Mouse (Mus musculus) heart, embryonic 11.5 days (tissue): ENCODE results near the gene Trim62. TPM values are rescaled to one million over a fixed set of nuclear protein-coding genes. Genes with fewer than 3 reads are reported as not detected.

Experiments
- ATAC-seq: fragments of 200-750 bp; cut with Nextera tagmentation; replicated peaks from 2 replicates; pipeline ENCODE4 v1.8.0; 2017; ENCODE audit warnings: moderate library complexity; ENCODE audit not compliant: insufficient number of reproducible peaks, low FRiP score, low TSS enrichment
- H3K27ac ChIP-seq: fragments of 300-500 bp; sonication (generic); 2 replicates; pipeline ENCODE4 v1.5.1; 2014; ENCODE audit warnings: mild to moderate bottlenecking, low read depth, low read length
- H3K27me3 ChIP-seq: fragments of 300-500 bp; sonication (generic); 2 replicates; pipeline ENCODE4 v1.6.1; 2014; ENCODE audit warnings: mild to moderate bottlenecking, low read length, mixed read lengths; ENCODE audit not compliant: control insufficient read depth, insufficient read depth
- H3K36me3 ChIP-seq: fragments of 300-500 bp; sonication (generic); 2 replicates; pipeline ENCODE4 v1.6.1; 2014; ENCODE audit warnings: mild to moderate bottlenecking, low read length, moderate library complexity, mixed read lengths; ENCODE audit not compliant: control insufficient read depth, insufficient read depth
- H3K4me1 ChIP-seq: fragments of 300-500 bp; sonication (generic); 2 replicates; pipeline ENCODE4 v1.6.1; 2014; ENCODE audit warnings: low read length; ENCODE audit not compliant: control insufficient read depth, insufficient read depth
- H3K4me2 ChIP-seq: fragments of 300-500 bp; sonication (generic); 2 replicates; pipeline ENCODE4 v1.6.1; 2014; ENCODE audit warnings: mild to moderate bottlenecking, moderate library complexity
- H3K4me3 ChIP-seq: fragments of 300-500 bp; sonication (generic); 2 replicates; pipeline ENCODE4 v1.5.1; 2014; ENCODE audit warnings: low read depth, low read length
- H3K9ac ChIP-seq: fragments of 300-500 bp; sonication (generic); 2 replicates; pipeline ENCODE4 v1.6.1; 2014; ENCODE audit warnings: mild to moderate bottlenecking, low read depth, low read length, moderate library complexity
- H3K9me3 ChIP-seq: fragments of 300-500 bp; sonication (generic); replicated peaks from 2 replicates; pipeline ENCODE4 v1.6.1; 2016; ENCODE audit warnings: low read length; ENCODE audit not compliant: control insufficient read depth
- WGBS: fragments of 180-500 bp; shearing (Covaris S2); extraction: QIAGEN DNeasy Blood & Tissue Kit; methylation state at CpG from one replicate; pipeline ENCODE4 v1.1.7; 2014; ENCODE audit not compliant: insufficient replicate concordance; 5-methylcytosine and 5-hydroxymethylcytosine counted together
- polyA plus RNA-seq: library from polyadenylated mRNA; unstranded; fragments of >200 nt; fragmentation: Nextera tagmentation; extraction: Ambion mirVana; gene quantifications from 2 replicates; pipeline ENCODE4 v1.2.1, GENCODE M21; 2014

Trim62 gene
- polyA plus RNA-seq, 1 experiment from 2014 or later = 6.2 TPM

GRCm38 (mm10) chr4:128948137-128948674 lies 64.8 kb downstream of the Trim62 start:
- no peak overlapping the region for H3K9ac ChIP-seq
- H3K9me3 ChIP-seq = no peaks in the 10 kb centered on the region
- no peak overlapping the region for H3K4me2 ChIP-seq
- no peaks in the 10 kb centered on the region for H3K27me3 ChIP-seq
- no peak overlapping the region for H3K27ac ChIP-seq
- H3K4me1 ChIP-seq = no peaks in the 10 kb centered on the region
- no peak overlapping the region for H3K4me3 ChIP-seq
- ATAC-seq = no peak
- 31% methylated on average over 6 of the region's 6 CpGs for WGBS
- no peaks in the 10 kb centered on the region for H3K36me3 ChIP-seq

- no peak; the same call in 1 of the 2 replicates for ATAC-seq
- no peak overlapping the region for H3K9ac ChIP-seq
- no peak overlapping the region for H3K4me2 ChIP-seq
- 28% methylated on average over 15 of the region's 15 CpGs for WGBS
- no peaks in the 10 kb centered on the region for H3K36me3 ChIP-seq
- H3K4me3 ChIP-seq = no peak overlapping the region
- H3K27ac ChIP-seq = no peak overlapping the region
- H3K9me3 ChIP-seq = no peaks in the 10 kb centered on the region
- no peaks in the 10 kb centered on the region for H3K4me1 ChIP-seq
- H3K27me3 ChIP-seq = no peaks in the 10 kb centered on the region
Measured at GRCm38 (mm10) chr4:128949470-128950005, 66.2 kb downstream of the Trim62 start.

GRCm38 (mm10) chr4:128950461-128950860 lies 67.1 kb downstream of the Trim62 start:
- H3K4me3 ChIP-seq = no peak overlapping the region
- no peaks in the 10 kb centered on the region for H3K27me3 ChIP-seq
- H3K36me3 ChIP-seq = no peaks in the 10 kb centered on the region
- WGBS = 83% methylated on average over 5 of the region's 5 CpGs
- H3K4me2 ChIP-seq = no peak overlapping the region
- ATAC-seq = no peak
- H3K9me3 ChIP-seq = no peaks in the 10 kb centered on the region
- no peak overlapping the region for H3K27ac ChIP-seq
- H3K9ac ChIP-seq = no peak overlapping the region
- H3K4me1 ChIP-seq = no peaks in the 10 kb centered on the region

DNA sequence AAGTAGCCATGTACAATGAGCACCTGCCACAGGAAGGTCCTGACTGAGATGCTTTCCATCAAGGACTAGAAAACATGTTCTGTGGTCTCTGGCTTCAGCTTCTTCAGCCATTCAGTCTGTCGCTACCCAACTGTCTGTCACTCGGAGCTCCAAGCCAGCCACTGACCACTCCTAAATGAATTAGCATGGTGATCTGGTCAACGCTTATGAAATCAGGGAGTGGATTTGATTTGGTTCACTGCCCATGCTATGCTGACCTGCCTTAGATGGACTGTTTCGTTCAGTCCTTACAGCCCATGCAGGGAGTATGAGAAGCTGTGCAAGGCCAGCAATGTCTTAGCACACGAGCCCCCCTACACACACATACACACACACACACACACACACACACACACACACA lies 70.5 kb downstream of the Trim62 start:
- 84% methylated on average over 5 of the region's 5 CpGs for WGBS
- Histone ChIP-seq H3K4me2 (no peak overlapping the region), H3K36me3 (no peaks in the 10 kb centered on the region), H3K27me3 (no peaks in the 10 kb centered on the region), H3K9ac (no peak overlapping the region), H3K4me3 (no peak overlapping the region), H3K27ac (no peak overlapping the region), H3K4me1 (no peaks in the 10 kb centered on the region; the same call in 1 of the 2 replicates), H3K9me3 (no peaks in the 10 kb centered on the region)
- no peak for ATAC-seq

DNA sequence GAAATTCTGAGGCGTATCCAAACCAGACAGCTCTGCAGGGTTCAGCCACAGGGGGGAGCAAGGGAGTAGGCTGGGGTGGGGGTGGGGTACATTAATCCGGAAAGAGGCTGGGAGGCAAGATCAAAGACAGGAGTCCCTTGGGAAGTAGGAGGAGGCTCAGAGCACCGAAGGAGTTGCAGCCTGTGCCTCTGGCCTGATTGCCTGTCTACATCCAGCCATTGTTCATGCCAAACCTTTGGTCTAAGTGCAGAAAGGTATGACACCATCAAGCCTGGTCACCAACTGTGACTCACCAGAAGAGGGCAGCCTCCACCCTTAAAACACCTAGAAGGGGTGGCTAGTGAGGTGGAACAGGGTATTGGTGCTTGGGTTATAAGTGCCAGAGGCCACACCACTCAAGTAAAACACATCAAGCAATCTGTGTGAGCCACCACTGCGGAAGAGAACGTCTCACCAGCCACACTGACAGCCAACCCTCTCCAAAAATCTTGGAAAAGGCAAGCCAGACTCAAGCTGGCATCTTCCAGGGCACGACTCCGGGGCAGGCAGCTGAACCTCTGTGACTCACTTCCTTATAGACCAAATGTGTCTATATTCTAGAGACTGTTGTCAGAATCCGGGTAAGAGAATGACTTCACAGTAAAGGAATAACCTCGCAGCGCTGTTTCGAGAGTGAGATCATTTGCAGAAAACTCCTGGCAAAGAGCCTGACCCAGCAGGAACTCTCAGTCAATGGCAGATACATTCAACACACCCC lies 74.0 kb downstream of the Trim62 start:
- Histone ChIP-seq H3K9me3 (no peaks in the 10 kb centered on the region), H3K4me3 (no peak overlapping the region), H3K4me2 (no peak overlapping the region), H3K36me3 (no peaks in the 10 kb centered on the region), H3K4me1 (peaks cover 10% of the 10 kb centered on the region), H3K27ac (peak overlapping the region; percentile 46), H3K9ac (no peak overlapping the region), H3K27me3 (peaks cover 26% of the 10 kb centered on the region)
- WGBS = 41% methylated on average over 11 of the region's 11 CpGs
- ATAC-seq = no peak

DNA sequence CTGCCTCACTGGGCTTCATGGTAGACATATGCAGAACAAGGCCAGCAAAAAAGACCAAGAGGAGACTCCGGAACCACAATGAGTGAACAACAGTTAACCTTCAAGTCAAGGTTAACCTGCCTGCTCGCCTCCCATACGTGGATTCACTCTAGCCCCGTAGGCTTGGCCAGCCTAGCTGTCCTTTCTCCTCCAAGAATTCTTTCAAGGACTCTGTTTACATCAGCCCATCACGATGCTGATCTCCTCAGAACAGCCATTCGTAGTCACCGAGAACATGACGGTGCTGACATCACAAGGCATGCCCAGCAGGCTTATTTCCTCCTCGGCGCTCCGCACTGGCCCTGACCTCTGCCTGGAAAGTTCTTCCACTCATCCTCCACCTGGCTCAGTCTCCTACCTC lies 74.8 kb downstream of the Trim62 start:
- WGBS = 79% methylated on average over 11 of the region's 11 CpGs
- Histone ChIP-seq H3K27ac (peak overlapping the region; percentile 29; the same call in 1 of the 2 replicates), H3K9me3 (no peaks in the 10 kb centered on the region), H3K4me2 (no peak overlapping the region), H3K9ac (no peak overlapping the region), H3K4me3 (no peak overlapping the region), H3K36me3 (no peaks in the 10 kb centered on the region), H3K4me1 (peaks cover 12% of the 10 kb centered on the region), H3K27me3 (peaks cover 32% of the 10 kb centered on the region)
- ATAC-seq = no peak

GRCm38 (mm10) chr4:128958849-128959248 lies 75.5 kb downstream of the Trim62 start:
- Histone ChIP-seq H3K4me2 (no peak overlapping the region), H3K4me1 (peaks cover 12% of the 10 kb centered on the region), H3K4me3 (no peak overlapping the region), H3K9me3 (no peaks in the 10 kb centered on the region), H3K9ac (no peak overlapping the region), H3K27me3 (peaks cover 33% of the 10 kb centered on the region), H3K36me3 (no peaks in the 10 kb centered on the region), H3K27ac (no peak overlapping the region)
- WGBS = 67% methylated on average over 8 of the region's 8 CpGs
- ATAC-seq = no peak

DNA sequence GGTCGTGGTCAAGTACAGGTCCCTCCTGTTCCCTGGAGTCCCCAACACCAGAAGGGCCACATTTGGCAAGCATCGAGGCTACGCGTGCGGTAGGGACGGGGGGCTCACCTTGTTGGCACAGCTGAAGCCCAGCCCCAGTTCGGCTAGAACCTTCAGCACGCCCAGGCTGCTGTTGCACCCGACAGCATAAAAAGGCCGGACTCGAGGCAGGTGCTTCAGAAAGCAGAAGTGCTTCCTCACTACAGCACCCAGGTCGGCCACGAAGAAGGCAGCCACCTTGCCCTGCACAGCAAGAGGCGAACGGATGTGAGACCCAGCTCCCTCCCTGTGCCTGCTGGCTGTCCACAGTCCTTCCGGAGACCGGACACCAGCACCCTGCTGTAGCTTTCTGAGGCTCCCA lies 76.3 kb downstream of the Trim62 start:
- Histone ChIP-seq H3K9me3 (no peaks in the 10 kb centered on the region), H3K4me2 (no peak overlapping the region), H3K9ac (no peak overlapping the region), H3K27ac (no peak overlapping the region), H3K27me3 (peaks cover 39% of the 10 kb centered on the region), H3K36me3 (no peaks in the 10 kb centered on the region), H3K4me3 (no peak overlapping the region), H3K4me1 (peaks cover 12% of the 10 kb centered on the region)
- no peak for ATAC-seq
- 83% methylated on average over 17 of the region's 17 CpGs for WGBS
